Mouse (Mus musculus) heart, adult 8-10 months (tissue): ENCODE results near the gene Pde1b. TPM values are rescaled to one million over a fixed set of nuclear protein-coding genes. Genes with fewer than 3 reads are reported as not detected.

ENCODE experiments used
- DNase-seq: peaks from one replicate; pipeline ENCODE4 v3.0.0; 2022; ENCODE audit warnings: low spot score
- total RNA-seq, 4 experiments: library from RNA; stranded (reverse); gene quantifications; 2 replicates each; pipeline ENCODE4 v1.2.4; 2022

The Pde1b gene
- total RNA-seq, result 1 to 10 TPM in 3 of 4 experiments, under 1 TPM in 1; 0.79 to 2.5 (median 1.2) TPM

GRCm38 (mm10) chr15:103502435-103503250, at the start of gene Pde1b:
TSS of gene Pde1b (plus strand) at chr15:103503034.
- DNase-seq, result no peak

- peak; percentile 40 for DNase-seq
Measured at GRCm38 (mm10) chr15:103453551-103454218, 49.1 kb upstream of the Pde1b start, which contains the start of gene Nckap1l. TSS of gene Nckap1l (plus strand) at chr15:103453794.

GRCm38 (mm10) chr15:103454449-103454848, 48.4 kb upstream of the Pde1b start:
- no peak for DNase-seq

- peak; percentile 19 for DNase-seq
Measured at GRCm38 (mm10) chr15:103462539-103463261, 40.1 kb upstream of the Pde1b start.

- DNase-seq, result no peak
Measured at GRCm38 (mm10) chr15:103471488-103472194, 31.2 kb upstream of the Pde1b start.

- no peak for DNase-seq
Measured at GRCm38 (mm10) chr15:103472265-103472664, 30.6 kb upstream of the Pde1b start.

- DNase-seq, result no peak
Measured at GRCm38 (mm10) chr15:103473182-103473581, 29.7 kb upstream of the Pde1b start.

GRCm38 (mm10) chr15:103473769-103474168, 29.1 kb upstream of the Pde1b start:
- no peak for DNase-seq

GRCm38 (mm10) chr15:103479080-103479606, 23.7 kb upstream of the Pde1b start:
- no peak for DNase-seq

- DNase-seq, result no peak
Measured at GRCm38 (mm10) chr15:103480129-103480528, 22.7 kb upstream of the Pde1b start.

GRCm38 (mm10) chr15:103482488-103482887, 20.3 kb upstream of the Pde1b start:
- DNase-seq, result no peak

GRCm38 (mm10) chr15:103484490-103484889, 18.3 kb upstream of the Pde1b start:
- no peak for DNase-seq

- no peak for DNase-seq
Measured at GRCm38 (mm10) chr15:103485106-103485505, 17.7 kb upstream of the Pde1b start.

GRCm38 (mm10) chr15:103486658-103487057, 16.2 kb upstream of the Pde1b start:
- no peak for DNase-seq

- no peak for DNase-seq
Measured at GRCm38 (mm10) chr15:103488336-103488735, 14.5 kb upstream of the Pde1b start.

- no peak for DNase-seq
Measured at GRCm38 (mm10) chr15:103496204-103497140, 6.4 kb upstream of the Pde1b start.

- no peak for DNase-seq
Measured at GRCm38 (mm10) chr15:103498157-103498556, 4.7 kb upstream of the Pde1b start.

GRCm38 (mm10) chr15:103500723-103501122, 2.1 kb upstream of the Pde1b start:
- no peak for DNase-seq

GRCm38 (mm10) chr15:103501186-103501585, 1.6 kb upstream of the Pde1b start:
- DNase-seq, result no peak

- DNase-seq, result no peak
Measured at GRCm38 (mm10) chr15:103503251-103503600, 392 bp downstream of the Pde1b start.
